Mouse (Mus musculus): ENCODE results near the gene H2-Ob.

GRCm38 (mm10) chr17:34248764-34249163, 10.1 kb downstream of the H2-Ob start:
- TF ChIP-seq CTCF (IDR thresholded peaks at IDR 0.05; ENCODE audit: low read depth), result no peak
- no peak for TF ChIP-seq EP300 (IDR thresholded peaks at IDR 0.05; ENCODE audit: low read depth)

Measured in liver, embryonic 14.5 days (tissue).